In the genomic region with DNA sequence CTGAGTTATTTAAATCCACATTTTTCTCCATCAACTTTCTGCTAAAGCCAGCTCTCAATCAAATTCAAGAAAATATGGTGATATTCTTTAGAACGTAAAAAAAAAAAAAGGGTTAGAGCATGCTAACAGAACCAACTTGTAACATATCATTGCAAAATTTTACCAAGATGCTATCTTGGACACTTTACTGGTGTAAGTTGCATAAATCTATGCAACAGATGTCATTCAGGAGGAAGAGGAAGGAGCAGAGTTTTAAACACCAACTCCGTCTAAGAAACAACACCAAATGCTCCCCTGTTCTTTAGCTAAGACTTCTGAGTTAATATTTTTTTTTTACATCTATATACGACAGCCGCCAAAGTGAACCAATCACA, we compare ENCODE assay signal across 24 mouse cellular contexts. TPM values are rescaled to one million over a fixed set of nuclear protein-coding genes. Genes with fewer than 3 reads are reported as not detected.
"Had no signal": no experiment of that assay in that cellular context is flagged by ENCODE, and none has a peak within 500 bp of the region (broad histone marks: within the 10 kb centered on the region; RNA-seq: fewer than 3 reads in every experiment).

No protein-coding gene starts in this region.

- H3K27ac ChIP-seq: liver, embryonic 13.5 days; liver, embryonic 15.5 days; lung, embryonic 15.5 days; macrophage; midbrain, embryonic 12.5 days; midbrain, embryonic 15.5 days; neural tube, embryonic 13.5 days; neural tube, embryonic 15.5 days; stomach, embryonic 15.5 days; stomach, postnatal 0 days had no signal

- H3K9ac ChIP-seq: liver, embryonic 13.5 days; liver, embryonic 15.5 days; liver, postnatal 0 days; lung, embryonic 15.5 days; midbrain, embryonic 12.5 days; midbrain, embryonic 15.5 days; neural tube, embryonic 13.5 days; neural tube, embryonic 15.5 days; stomach, embryonic 15.5 days had no signal

- H3K36me3 ChIP-seq: liver, embryonic 13.5 days; liver, embryonic 15.5 days; lung, embryonic 15.5 days; midbrain, embryonic 12.5 days; midbrain, embryonic 15.5 days; neural tube, embryonic 13.5 days; neural tube, embryonic 15.5 days; stomach, embryonic 15.5 days had no signal

- DNase-seq: liver, embryonic 13.5 days; liver, postnatal 0 days; lung, adult 2 months; lung, postnatal 14 days; lung, postnatal 36 days; retina, postnatal 1 day; right cerebral cortex, adult 18-20 months; right cerebral cortex, postnatal 25 days; right cerebral cortex, postnatal 4 days; thymus, postnatal 14 days; thymus, postnatal 4 days had no signal

- ATAC-seq: liver, postnatal 0 days; lung, postnatal 0 days; midbrain, embryonic 15.5 days had no signal

- H3K4me3 ChIP-seq: liver, embryonic 13.5 days; liver, embryonic 15.5 days; lung, embryonic 15.5 days; megakaryocyte, embryonic 14.5 days; midbrain, embryonic 12.5 days; midbrain, embryonic 15.5 days; neural tube, embryonic 13.5 days; neural tube, embryonic 15.5 days; stomach, embryonic 15.5 days had no signal

- H3K4me1 ChIP-seq: liver, embryonic 13.5 days; liver, embryonic 15.5 days; lung, embryonic 15.5 days; megakaryocyte, embryonic 14.5 days; neural tube, embryonic 13.5 days; neural tube, embryonic 15.5 days; stomach, embryonic 15.5 days had no signal

- H3K4me2 ChIP-seq: liver, embryonic 11.5 days; liver, embryonic 13.5 days; liver, embryonic 15.5 days; lung, embryonic 15.5 days; midbrain, embryonic 12.5 days; midbrain, embryonic 15.5 days; neural tube, embryonic 13.5 days; neural tube, embryonic 15.5 days; stomach, embryonic 15.5 days had no signal

- H3K27me3 ChIP-seq: lung, embryonic 15.5 days; midbrain, embryonic 12.5 days; midbrain, embryonic 15.5 days; neural tube, embryonic 13.5 days; stomach, embryonic 15.5 days had no signal

- H3K9me3 ChIP-seq: liver, embryonic 13.5 days; liver, embryonic 15.5 days; lung, embryonic 15.5 days; megakaryocyte, embryonic 14.5 days; midbrain, embryonic 12.5 days; midbrain, embryonic 15.5 days; neural tube, embryonic 13.5 days; neural tube, embryonic 15.5 days; stomach, embryonic 15.5 days had no signal

RNA-seq across cellular contexts. Expression of a gene that starts 30.2 kb away (rescaled TPM):
- total RNA-seq: megakaryocyte progenitor cell, adult 5-6 weeks had no signal
